Comparison of ENCODE assay signal across 8 mouse cellular contexts in the genomic region with DNA sequence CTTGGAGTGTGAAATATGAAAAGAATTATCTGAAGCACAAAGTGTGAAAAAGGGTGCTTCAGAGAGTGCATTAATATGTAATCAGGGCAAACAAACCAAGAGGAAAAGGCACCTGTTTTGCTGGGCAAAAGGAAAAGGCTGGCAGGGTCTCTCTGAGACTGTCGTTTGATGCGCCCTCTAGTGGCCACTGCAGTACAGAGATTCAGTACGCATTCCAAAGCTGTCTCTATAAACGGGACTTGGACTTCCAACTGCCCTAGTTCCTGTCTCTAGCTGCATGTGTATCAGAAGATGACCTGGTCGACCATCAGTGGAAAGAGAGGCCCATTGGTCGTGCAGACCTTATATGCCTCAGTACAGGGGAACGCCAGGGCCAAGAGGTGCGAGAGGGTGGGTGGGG. TPM values are rescaled to one million over a fixed set of nuclear protein-coding genes. Genes with fewer than 3 reads are reported as not detected.
DNase-seq lines count a peak whose midpoint lies in the region; ATAC-seq and TF ChIP-seq lines count a peak whose summit lies in the region.

No protein-coding gene starts in this region.

- TF ChIP-seq RAD21 in CH12.LX (IDR thresholded peaks at IDR 0.05; ENCODE audit: low read depth, low read length) = peak; percentile 67

- TF ChIP-seq EP300 in CH12.LX (IDR thresholded peaks at IDR 0.05; ENCODE audit: low read length) = no peak

- H3K27ac ChIP-seq in CH12.LX (ENCODE audit: insufficient read depth, low read depth) = no peak overlapping the region
- H3K27ac ChIP-seq in embryonic facial prominence, embryonic 14.5 days (replicated peaks; ENCODE audit: low read depth, low read length) = no peak overlapping the region
- no peak overlapping the region for H3K27ac ChIP-seq in layer of hippocampus, adult 2 months

- no peak overlapping the region for H3K4me2 ChIP-seq in CH12.LX (ENCODE audit: insufficient read depth, low read depth, poor library complexity, severe bottlenecking)
- H3K4me2 ChIP-seq in embryonic facial prominence, embryonic 14.5 days (ENCODE audit: low read depth, low read length) = no peak overlapping the region

- H3K4me3 ChIP-seq in CH12.LX (replicated peaks in 1 of 3; ENCODE audit: low read depth in 2 of 3, low read length in 2 of 3, poor library complexity in 1 of 3) = no peak overlapping the region
- no peak overlapping the region for H3K4me3 ChIP-seq in embryonic facial prominence, embryonic 14.5 days (ENCODE audit: low read depth, low read length)
- H3K4me3 ChIP-seq in layer of hippocampus, adult 2 months = no peak overlapping the region

- H3K79me2 ChIP-seq in CH12.LX (replicated peaks; ENCODE audit: control insufficient read depth, extremely low read depth, insufficient read depth, poor library complexity, severe bottlenecking) = no peaks in the 10 kb centered on the region

- TF ChIP-seq CTCF in CH12.LX (conservative IDR thresholded peaks at IDR 0.05 in 1 of 2, IDR thresholded peaks at IDR 0.05 in 1 of 2; ENCODE audit: low read depth in 2 of 2, low read length in 2 of 2) = peak; percentile 88 to 96
- peak; percentile 88 for TF ChIP-seq CTCF in layer of hippocampus, adult 2 months (conservative IDR thresholded peaks at IDR 0.05)

- 0 out of 2 replicates have a peak, but pooled peaks have one; percentile 37 for ATAC-seq in embryonic facial prominence, embryonic 14.5 days (ENCODE audit: low read depth)

- H3K4me1 ChIP-seq in CH12.LX (ENCODE audit: control insufficient read depth in 1 of 2, insufficient read depth in 2 of 2) = peaks cover 0 to 6% of the 10 kb centered on the region in 2 experiments; a peak in 2 of 4 replicates
- H3K4me1 ChIP-seq in embryonic facial prominence, embryonic 14.5 days (ENCODE audit: control insufficient read depth, insufficient read depth, low read length) = no peaks in the 10 kb centered on the region

- H3K36me3 ChIP-seq in CH12.LX (replicated peaks in 1 of 2; ENCODE audit: control insufficient read depth in 1 of 2, insufficient read depth in 1 of 2, low read length in 1 of 2) = no peaks in the 10 kb centered on the region
- no peaks in the 10 kb centered on the region for H3K36me3 ChIP-seq in embryonic facial prominence, embryonic 14.5 days (ENCODE audit: control insufficient read depth, insufficient read depth, low read length)

- H3K9me3 ChIP-seq in CH12.LX (replicated peaks; ENCODE audit: low read length) = no peaks in the 10 kb centered on the region
- no peaks in the 10 kb centered on the region for H3K9me3 ChIP-seq in embryonic facial prominence, embryonic 14.5 days (ENCODE audit: control insufficient read depth, low read length)

- no peaks in the 10 kb centered on the region for H3K27me3 ChIP-seq in CH12.LX (replicated peaks)
- H3K27me3 ChIP-seq in embryonic facial prominence, embryonic 14.5 days (replicated peaks; ENCODE audit: control insufficient read depth, insufficient read depth, low read length) = no peaks in the 10 kb centered on the region

- dilution Hi-C loops in CH12.LX (cut with MboI; ENCODE audit: extremely low pct_ligation_motif_present, extremely low pct_unique_long_range_greater_than_20kb, low sequenced_read_pairs) = no loop called here

- H3K9ac ChIP-seq in CH12.LX (ENCODE audit: insufficient read depth, low read depth) = no peak overlapping the region
- H3K9ac ChIP-seq in embryonic facial prominence, embryonic 14.5 days (ENCODE audit: low read depth, low read length) = no peak overlapping the region

- WGBS in embryonic facial prominence, embryonic 14.5 days = 20% methylated on average over 8 of the region's 8 CpGs

- peak; percentile 79 for DNase-seq in CH12.LX (ENCODE audit: extremely low read depth)
- DNase-seq in adrenal gland, postnatal 4 days (ENCODE audit: low spot score in 2 of 2) = peak; percentile 20 to 25
- DNase-seq in embryonic facial prominence, embryonic 14.5 days (ENCODE audit: low spot score) = peak; percentile 76
- DNase-seq in heart, postnatal 4 days = peak; percentile 80
- DNase-seq in layer of hippocampus, adult 2 months (ENCODE audit: low spot score in 2 of 2) = peak; percentile 46 to 77
- DNase-seq in lung, postnatal 25 days (ENCODE audit: low spot score) = peak; percentile 67
- peak; percentile 90 for DNase-seq in retina, embryonic 14.5 days (ENCODE audit: low spot score)
- peak; percentile 76 for DNase-seq in thymus, postnatal 14 days

- in situ Hi-C loops in CH12.LX (cut with MboI; ENCODE audit: low pct_ligation_motif_present, low pct_unique_long_range_greater_than_20kb, low sequenced_read_pairs) = no loop called here

- TF ChIP-seq POLR2A in CH12.LX (IDR thresholded peaks at IDR 0.05; ENCODE audit: low read depth, low read length) = no peak

TF ChIP-seq in CH12.LX, 34 proteins besides CTCF, POLR2A, EP300 and RAD21:
- peak; percentile 90 for TF ChIP-seq SMC3 (IDR thresholded peaks at IDR 0.05; ENCODE audit: low read depth, low read length)
- 0 out of 2 replicates have a peak, but pooled peaks have one; percentile 10 for TF ChIP-seq TCF12 (IDR thresholded peaks at IDR 0.05; ENCODE audit: low read depth, low read length)
- no peak for TF ChIP-seq PAX5 (IDR thresholded peaks at IDR 0.05; ENCODE audit: low read length)

RNA-seq across cellular contexts. Expression of a gene that starts 58.7 kb away (rescaled TPM):
- total RNA-seq in CH12.LX (2012; rRNA removed) (40.6 and 42.9 TPM in 2 replicates), CH12.LX (2014; rRNA removed) (77.5 and 94.4 TPM in 2 replicates)
- polyA plus RNA-seq in CH12.LX (2012; ENCODE audit: insufficient read length, low read depth) = 65.4 and 67.3 TPM in 2 replicates
- 10 to 100 TPM; 21.4 to 21.6 TPM for total RNA-seq in adrenal gland, postnatal 4 days (2021)
- 18.6 and 21.1 TPM in 2 replicates for polyA plus RNA-seq in embryonic facial prominence, embryonic 14.5 days (2014; fragmentation: Nextera tagmentation; extraction: Ambion mirVana)
- 1 to 10 TPM; 7.8 to 8.0 TPM for total RNA-seq in heart, postnatal 4 days (2021)
- 10 to 100 TPM; 15.8 to 16.8 TPM for total RNA-seq in layer of hippocampus, adult 2 months (2021)

Comparison
In these comparisons a context has a peak if more than half of its experiments do, and no peak if none do; other contexts are left out.
1. DNase-seq: peak in every context shown above with its lines; median percentile 90 in retina, embryonic 14.5 days; 80 in heart, postnatal 4 days; 79 in CH12.LX; 76 in embryonic facial prominence, embryonic 14.5 days; 76 in thymus, postnatal 14 days; 67 in lung, postnatal 25 days; 62 in layer of hippocampus, adult 2 months; 22 in adrenal gland, postnatal 4 days.